Mouse (Mus musculus): ENCODE results near the gene Ugt1a6a. TPM values are rescaled to one million over a fixed set of nuclear protein-coding genes. Genes with fewer than 3 reads are reported as not detected.

The Ugt1a6a gene
- total RNA-seq, 2 experiments from 2014 or later: 0.59 to 1.3 TPM

DNA sequence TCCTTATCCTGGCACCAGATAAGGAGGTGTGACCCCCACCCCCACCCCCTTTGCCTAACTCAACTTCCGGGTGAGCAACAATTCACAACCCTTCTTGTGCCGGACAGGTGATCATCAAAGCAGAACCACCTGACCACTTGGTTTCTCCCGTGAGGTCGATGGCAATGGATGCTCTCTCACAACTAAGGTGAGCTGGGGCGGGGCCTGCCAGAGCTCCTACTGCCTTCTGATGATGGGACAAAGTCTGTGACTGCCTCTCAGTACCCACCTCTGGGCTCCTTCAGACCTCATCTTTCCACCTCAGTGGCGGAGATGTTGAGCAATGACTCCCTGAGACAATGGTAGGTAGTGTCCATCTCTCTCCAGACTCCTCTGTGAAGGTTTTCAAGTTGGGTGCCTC lies 111.3 kb downstream of the Ugt1a6a start:
- no peak for DNase-seq (ENCODE audit: low spot score in 2 of 2)
- TF ChIP-seq CTCF (conservative IDR thresholded peaks at IDR 0.05): no peak
- no peak overlapping the region for H3K4me3 ChIP-seq
- H3K27ac ChIP-seq: no peak overlapping the region

GRCm38 (mm10) chr1:88246386-88246785 lies 111.8 kb downstream of the Ugt1a6a start:
- no peak overlapping the region for H3K27ac ChIP-seq
- no peak for TF ChIP-seq CTCF (conservative IDR thresholded peaks at IDR 0.05)
- H3K4me3 ChIP-seq: no peak overlapping the region
- no peak for DNase-seq (ENCODE audit: low spot score in 2 of 2)

DNA sequence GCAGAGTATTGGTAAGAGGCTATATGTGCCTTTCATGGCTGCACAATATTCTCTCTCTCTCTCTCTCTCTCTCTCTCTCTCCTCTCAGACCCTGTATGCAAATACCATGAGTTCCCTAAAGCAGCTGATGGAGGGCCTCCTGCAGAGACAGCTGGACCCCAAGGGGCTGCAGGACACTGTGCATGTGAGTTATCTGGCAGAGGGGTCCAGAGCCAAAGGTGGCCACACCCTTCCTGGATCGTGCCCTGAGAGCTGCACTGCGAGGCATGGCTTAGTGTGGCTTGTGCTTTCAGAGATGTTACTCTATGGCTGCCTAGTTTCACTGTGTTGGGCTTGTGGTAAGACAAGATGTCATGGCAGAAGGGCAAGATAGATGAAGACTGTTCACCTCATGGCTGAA lies 113.1 kb downstream of the Ugt1a6a start:
- Histone ChIP-seq H3K4me3 (no peak overlapping the region), H3K27ac (no peak overlapping the region)
- TF ChIP-seq CTCF (conservative IDR thresholded peaks at IDR 0.05): no peak
- no peak for DNase-seq (ENCODE audit: low spot score in 2 of 2)

GRCm38 (mm10) chr1:88248658-88249057 lies 114.0 kb downstream of the Ugt1a6a start:
- Histone ChIP-seq H3K27ac (no peak overlapping the region), H3K4me3 (no peak overlapping the region)
- no peak for DNase-seq (ENCODE audit: low spot score in 2 of 2)
- TF ChIP-seq CTCF (conservative IDR thresholded peaks at IDR 0.05): no peak

DNA sequence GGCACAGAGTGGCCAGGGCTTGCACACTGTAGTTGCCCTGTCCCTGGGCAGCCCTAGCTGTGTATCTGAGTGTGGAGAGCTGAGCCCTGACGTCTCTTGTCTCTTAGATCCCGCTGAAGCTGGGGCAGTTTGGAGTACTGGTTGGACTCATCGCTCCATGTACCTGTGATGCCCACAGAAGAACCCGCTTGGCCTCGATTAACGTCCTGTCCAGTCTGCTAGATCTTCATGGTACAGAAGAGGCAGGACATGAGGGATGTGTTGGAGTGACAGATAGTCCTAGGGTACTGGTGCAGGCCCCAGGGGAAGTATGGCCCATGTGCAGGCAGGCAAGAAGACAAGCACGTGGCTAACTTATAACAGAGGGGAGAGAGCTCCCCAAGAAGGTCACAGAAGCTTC lies 115.0 kb downstream of the Ugt1a6a start:
- Histone ChIP-seq H3K4me3 (no peak overlapping the region), H3K27ac (no peak overlapping the region)
- TF ChIP-seq CTCF (conservative IDR thresholded peaks at IDR 0.05): no peak
- DNase-seq (ENCODE audit: low spot score in 2 of 2): no peak

- Histone ChIP-seq H3K27ac (no peak overlapping the region), H3K4me3 (no peak overlapping the region)
- no peak for TF ChIP-seq CTCF (conservative IDR thresholded peaks at IDR 0.05)
- no peak for DNase-seq (ENCODE audit: low spot score in 2 of 2)
Measured at GRCm38 (mm10) chr1:88250023-88250422, 115.4 kb downstream of the Ugt1a6a start.

DNA sequence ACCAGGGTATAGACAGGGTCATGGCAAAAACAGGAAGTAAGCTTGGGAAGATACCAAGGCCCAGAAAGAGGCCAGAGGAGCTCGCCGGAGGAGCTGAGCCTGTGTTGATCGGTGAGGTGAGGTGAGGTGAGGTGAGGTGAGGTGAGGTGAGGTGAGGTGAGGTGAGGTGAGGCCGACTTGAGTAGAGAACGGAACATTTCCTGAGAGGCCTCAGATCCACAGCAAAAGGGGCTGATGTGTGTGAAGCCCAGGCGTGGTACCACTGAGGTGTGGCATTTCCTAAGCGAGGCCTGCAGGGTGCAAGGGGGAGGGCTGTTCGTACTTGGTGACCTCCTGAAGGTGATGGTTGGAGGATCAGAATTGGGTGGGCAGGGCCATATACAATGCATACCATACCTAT lies 118.5 kb downstream of the Ugt1a6a start:
- Histone ChIP-seq H3K27ac (no peak overlapping the region), H3K4me3 (no peak overlapping the region)
- TF ChIP-seq CTCF (conservative IDR thresholded peaks at IDR 0.05): no peak
- no peak for DNase-seq (ENCODE audit: low spot score in 2 of 2)

- DNase-seq (ENCODE audit: low spot score in 2 of 2): no peak
- no peak for TF ChIP-seq CTCF (conservative IDR thresholded peaks at IDR 0.05)
- Histone ChIP-seq H3K4me3 (no peak overlapping the region), H3K27ac (no peak overlapping the region)
Measured at GRCm38 (mm10) chr1:88253540-88253939, 118.9 kb downstream of the Ugt1a6a start.

DNA sequence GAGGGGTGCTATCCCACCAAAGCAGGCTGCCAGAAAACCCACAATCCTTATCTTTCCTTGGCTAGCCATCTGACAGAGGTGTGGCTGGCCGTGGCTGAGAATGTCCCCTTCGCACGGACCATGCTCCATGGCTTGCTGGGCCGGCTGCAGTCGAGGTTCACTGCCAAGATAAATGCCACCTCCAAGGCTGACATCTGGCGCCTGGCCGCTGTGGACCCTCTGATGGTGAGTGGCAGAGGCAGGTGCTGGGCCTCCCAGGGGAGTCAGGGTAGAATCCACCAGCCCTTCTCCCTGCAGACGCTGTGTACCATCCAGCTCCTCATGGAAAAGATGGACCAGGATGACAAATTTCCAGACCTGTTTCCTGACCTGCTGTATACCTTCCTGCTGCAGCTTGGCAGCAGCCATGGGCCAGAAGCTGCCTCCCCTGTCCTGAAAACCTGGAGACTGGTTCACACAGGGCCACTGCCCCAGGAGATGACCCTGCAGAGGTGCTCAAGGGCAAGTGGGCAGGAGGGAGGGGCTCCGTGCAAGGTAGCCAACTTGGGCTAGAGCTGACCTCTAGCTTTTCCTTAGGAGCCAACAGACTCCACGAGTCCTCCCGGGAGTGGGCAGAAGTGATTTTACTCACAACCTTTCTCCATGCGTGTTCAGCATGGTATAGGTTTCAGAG lies 120.3 kb downstream of the Ugt1a6a start:
- no peak overlapping the region for H3K4me3 ChIP-seq
- no peak for DNase-seq (ENCODE audit: low spot score in 2 of 2)
- TF ChIP-seq CTCF (conservative IDR thresholded peaks at IDR 0.05): no peak
- no peak overlapping the region for H3K27ac ChIP-seq

DNA sequence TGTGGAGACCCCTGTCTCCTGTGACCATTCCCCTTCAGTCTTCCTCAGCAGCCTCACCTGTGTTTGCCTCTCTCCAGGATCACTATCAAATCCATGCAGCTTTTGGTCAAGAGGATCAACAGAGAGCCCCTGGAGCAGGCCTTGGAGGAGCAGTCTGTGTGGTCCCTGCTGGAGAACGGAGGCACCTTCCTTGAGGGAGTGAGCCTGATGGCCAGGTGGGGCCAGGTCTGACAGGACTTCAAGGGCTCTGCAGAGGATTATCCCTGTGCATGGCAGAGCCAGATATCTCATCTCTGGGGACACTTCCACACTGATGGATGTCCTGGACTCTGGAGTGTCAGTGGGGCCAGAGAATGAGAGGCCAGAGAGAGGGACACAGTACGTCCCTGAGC lies 120.9 kb downstream of the Ugt1a6a start:
- TF ChIP-seq CTCF (conservative IDR thresholded peaks at IDR 0.05): no peak
- Histone ChIP-seq H3K4me3 (no peak overlapping the region), H3K27ac (no peak overlapping the region)
- no peak for DNase-seq (ENCODE audit: low spot score in 2 of 2)

GRCm38 (mm10) chr1:88255989-88256754 lies 121.6 kb downstream of the Ugt1a6a start:
- Histone ChIP-seq H3K27ac (no peak overlapping the region), H3K4me3 (no peak overlapping the region)
- no peak for DNase-seq (ENCODE audit: low spot score in 2 of 2)
- TF ChIP-seq CTCF (conservative IDR thresholded peaks at IDR 0.05): no peak

- DNase-seq (ENCODE audit: low spot score in 2 of 2): no peak
- Histone ChIP-seq H3K4me3 (no peak overlapping the region), H3K27ac (no peak overlapping the region)
- no peak for TF ChIP-seq CTCF (conservative IDR thresholded peaks at IDR 0.05)
Measured at GRCm38 (mm10) chr1:88256886-88257663, 122.5 kb downstream of the Ugt1a6a start.

DNA sequence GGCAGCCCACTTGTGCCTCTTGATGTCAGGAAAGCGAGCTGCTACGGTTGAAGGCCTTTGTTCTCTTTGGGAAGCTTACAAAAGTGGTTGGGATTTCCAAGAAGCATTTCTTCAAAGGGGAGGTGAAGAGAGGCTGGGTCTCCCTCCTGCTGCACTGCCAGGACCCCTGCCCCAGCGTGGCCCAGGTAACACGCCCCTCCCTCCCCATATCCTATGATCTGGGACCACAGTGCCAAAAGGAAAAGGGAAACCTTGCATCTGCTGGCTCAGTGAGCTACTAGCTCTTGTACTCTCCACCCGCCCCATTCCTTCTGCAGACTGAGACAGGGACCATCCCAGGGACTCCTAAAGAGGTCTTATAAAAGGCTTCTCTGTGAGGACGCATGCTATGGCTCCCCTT lies 123.1 kb downstream of the Ugt1a6a start:
- no peak overlapping the region for H3K4me3 ChIP-seq
- no peak for TF ChIP-seq CTCF (conservative IDR thresholded peaks at IDR 0.05)
- no peak overlapping the region for H3K27ac ChIP-seq
- no peak for DNase-seq (ENCODE audit: low spot score in 2 of 2)
